Mouse (Mus musculus) midbrain, embryonic 11.5 days (tissue): ENCODE measurements around the gene Fam83b. TPM values are rescaled to one million over a fixed set of nuclear protein-coding genes. Genes with fewer than 3 reads are reported as not detected.

ENCODE experiments used
- ATAC-seq: fragments of 200-750 bp; cut with Nextera tagmentation; 2 replicates; pipeline ENCODE4 v1.8.0; 2017; ENCODE audit warnings: moderate TSS enrichment, moderate library complexity; ENCODE audit not compliant: low FRiP score
- DNase-seq: peaks from one replicate; pipeline ENCODE4 v3.0.0; 2015; ENCODE audit warnings: low spot score; ENCODE audit errors: missing footprints
- H3K27ac ChIP-seq: fragments of 300-500 bp; sonication (generic); 2 replicates; pipeline ENCODE4 v1.5.1; 2014; ENCODE audit warnings: low read depth, low read length
- H3K27me3 ChIP-seq: fragments of 300-500 bp; sonication (generic); 2 replicates; pipeline ENCODE4 v1.6.1; 2014; ENCODE audit warnings: mild to moderate bottlenecking, low read length, moderate library complexity, mixed read lengths; ENCODE audit not compliant: control insufficient read depth, insufficient read depth
- H3K36me3 ChIP-seq: fragments of 300-500 bp; sonication (generic); 2 replicates; pipeline ENCODE4 v1.6.1; 2014; ENCODE audit warnings: mild to moderate bottlenecking, low read length, moderate library complexity, mixed read lengths; ENCODE audit not compliant: control insufficient read depth, insufficient read depth
- H3K4me1 ChIP-seq: fragments of 300-500 bp; sonication (generic); 2 replicates; pipeline ENCODE4 v1.6.1; 2014; ENCODE audit warnings: low read length; ENCODE audit not compliant: control insufficient read depth, insufficient read depth
- H3K4me2 ChIP-seq: fragments of 300-500 bp; sonication (generic); 2 replicates; pipeline ENCODE4 v1.6.1; 2014; ENCODE audit warnings: mild to moderate bottlenecking, moderate library complexity
- H3K4me3 ChIP-seq: fragments of 300-500 bp; sonication (generic); 2 replicates; pipeline ENCODE4 v1.5.1; 2014; ENCODE audit warnings: low read depth, low read length
- H3K9ac ChIP-seq: fragments of 300-500 bp; sonication (generic); 2 replicates; pipeline ENCODE4 v1.6.1; 2014; ENCODE audit warnings: low read length
- H3K9me3 ChIP-seq: fragments of 300-500 bp; sonication (generic); 2 replicates; pipeline ENCODE4 v1.6.1; 2016; ENCODE audit warnings: low read length; ENCODE audit not compliant: control insufficient read depth
- WGBS: fragments of 180-500 bp; shearing (Covaris S2); extraction: QIAGEN DNeasy Blood & Tissue Kit; methylation state at CpG from one replicate; pipeline ENCODE4 v1.1.7; 2014; 5-methylcytosine and 5-hydroxymethylcytosine counted together
- polyA plus RNA-seq: library from polyadenylated mRNA; unstranded; fragments of >200 nt; fragmentation: Nextera tagmentation; extraction: Ambion mirVana; gene quantifications from 2 replicates; pipeline ENCODE4 v1.2.1, GENCODE M21; 2014

The Fam83b gene
- polyA plus RNA-seq, 1 experiment from 2014 or later, result not detected

DNA sequence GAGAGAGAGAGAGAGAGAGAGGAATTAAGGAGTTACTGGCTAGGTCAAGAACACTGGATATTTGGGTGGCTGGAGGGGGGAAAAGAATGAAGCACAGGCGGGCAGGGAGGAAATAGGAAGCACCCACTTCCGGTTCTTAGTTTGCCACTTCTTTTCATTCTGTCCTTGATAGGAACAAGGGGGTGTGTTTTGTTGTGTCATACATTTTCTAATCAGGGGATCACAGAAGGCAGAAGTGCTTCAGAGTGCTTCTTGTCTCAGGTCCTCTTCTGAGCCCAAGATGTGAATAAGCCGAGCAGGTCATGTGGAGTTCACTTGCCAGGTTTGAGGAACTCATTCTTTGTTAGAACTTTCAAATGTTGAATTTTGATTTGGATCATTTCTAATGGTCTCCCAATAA, 86.8 kb downstream of the Fam83b start:
- H3K36me3 ChIP-seq, result no peaks in the 10 kb centered on the region
- no peaks in the 10 kb centered on the region for H3K9me3 ChIP-seq
- H3K4me1 ChIP-seq, result no peaks in the 10 kb centered on the region
- 89% methylated on average over 3 of the region's 3 CpGs for WGBS
- no peak overlapping the region for H3K4me3 ChIP-seq
- DNase-seq, result no peak
- H3K4me2 ChIP-seq, result no peak overlapping the region
- H3K27ac ChIP-seq, result no peak overlapping the region
- H3K27me3 ChIP-seq, result no peaks in the 10 kb centered on the region
- ATAC-seq, result no peak
- no peak overlapping the region for H3K9ac ChIP-seq

DNA sequence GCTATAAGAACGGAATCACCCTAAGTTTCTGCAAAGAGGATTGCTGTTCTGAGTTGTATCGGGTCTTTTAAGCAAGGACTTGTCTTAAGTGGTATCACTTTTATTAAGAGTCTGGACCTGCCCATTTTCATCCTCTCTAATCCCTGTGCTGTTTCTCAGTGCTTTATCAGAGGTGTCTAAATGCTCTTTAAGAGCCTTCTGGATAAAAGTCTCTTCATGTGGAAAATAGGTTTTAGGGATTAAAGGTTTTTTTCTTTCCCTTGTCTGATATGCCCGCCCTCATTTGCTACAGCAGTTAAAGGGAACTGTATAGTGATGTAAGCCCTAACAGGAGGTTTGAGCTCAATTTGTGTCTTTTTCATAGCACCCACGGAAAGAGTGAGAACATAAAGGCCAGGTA, 97.4 kb downstream of the Fam83b start:
- 0 out of 2 replicates have a peak, but pooled peaks cover 3% of the 10 kb centered on the region for H3K4me1 ChIP-seq
- H3K9ac ChIP-seq, result no peak overlapping the region
- H3K36me3 ChIP-seq, result no peaks in the 10 kb centered on the region
- no peak overlapping the region for H3K27ac ChIP-seq
- no peaks in the 10 kb centered on the region for H3K9me3 ChIP-seq
- WGBS, result 32% methylated on average over 4 of the region's 4 CpGs
- no peak overlapping the region for H3K4me2 ChIP-seq
- no peaks in the 10 kb centered on the region for H3K27me3 ChIP-seq
- H3K4me3 ChIP-seq, result no peak overlapping the region
- DNase-seq (no peak), ATAC-seq (no peak)

GRCm38 (mm10) chr9:76461547-76461946, 105.4 kb downstream of the Fam83b start:
- H3K4me1 ChIP-seq, result no peaks in the 10 kb centered on the region
- no peaks in the 10 kb centered on the region for H3K9me3 ChIP-seq
- no peak for ATAC-seq
- no peak overlapping the region for H3K9ac ChIP-seq
- H3K4me3 ChIP-seq, result no peak overlapping the region
- H3K4me2 ChIP-seq, result no peak overlapping the region
- H3K36me3 ChIP-seq, result no peaks in the 10 kb centered on the region
- no peak for DNase-seq
- H3K27me3 ChIP-seq, result no peaks in the 10 kb centered on the region
- H3K27ac ChIP-seq, result no peak overlapping the region

- no peak for ATAC-seq
- H3K27ac ChIP-seq, result no peak overlapping the region
- H3K27me3 ChIP-seq, result no peaks in the 10 kb centered on the region
- no peaks in the 10 kb centered on the region for H3K36me3 ChIP-seq
- H3K4me2 ChIP-seq, result no peak overlapping the region
- no peak overlapping the region for H3K9ac ChIP-seq
- no peak for DNase-seq
- H3K4me1 ChIP-seq, result no peaks in the 10 kb centered on the region
- 85% methylated on average over 3 of the region's 3 CpGs for WGBS
- no peak overlapping the region for H3K4me3 ChIP-seq
- H3K9me3 ChIP-seq, result no peaks in the 10 kb centered on the region
These were observed 111.2 kb downstream of the Fam83b start for GRCm38 (mm10) chr9:76455703-76456102.

Other genes with a start within 250 kb of the Fam83b start
- 0.50 and 0.52 TPM in 2 replicates for gene Hcrtr2, start 243.3 kb downstream of the Fam83b start, polyA plus RNA-seq